Mouse (Mus musculus): ENCODE data around the gene Spn. TPM values are rescaled to one million over a fixed set of nuclear protein-coding genes. Genes with fewer than 3 reads are reported as not detected.
"Not testable (repeated sequence)": the region's sequence is repeated elsewhere in the genome, so short reads cannot be mapped to it uniquely, and the experiment has no call there.

Gene Spn
- 0.15 and 0.19 TPM in 2 replicates for polyA plus RNA-seq (2012; rRNA removed)

- no peak within 1 kb of the TSS for H3K27ac ChIP-seq (ENCODE audit: insufficient read depth, low read length)
- TF ChIP-seq CTCF (IDR thresholded peaks at IDR 0.05; ENCODE audit: extremely low read depth, insufficient read depth, low read length): no peak
- no peak for TF ChIP-seq POLR2A (IDR thresholded peaks at IDR 0.05; ENCODE audit: extremely low read depth, insufficient read depth, low read length)
- no peak within 1 kb of the TSS for H3K4me3 ChIP-seq (ENCODE audit: insufficient read depth, low read length)
- H3K4me1 ChIP-seq (ENCODE audit: control insufficient read depth, insufficient read depth, low read length): no peaks in the 10 kb centered on the region
These were observed at the start of gene Spn for GRCm38 (mm10) chr7:127137262-127138017. Gene Spn (minus strand): TSS chr7:127137823.

GRCm38 (mm10) chr7:127187351-127187750 is 49.7 kb upstream of the Spn start:
- Histone ChIP-seq H3K27ac (ENCODE audit: insufficient read depth, low read length) (no peak overlapping the region), H3K4me1 (ENCODE audit: control insufficient read depth, insufficient read depth, low read length) (peaks cover 2% of the 10 kb centered on the region; the same call in 1 of the 2 replicates), H3K4me3 (ENCODE audit: insufficient read depth, low read length) (no peak overlapping the region)
- TF ChIP-seq CTCF (IDR thresholded peaks at IDR 0.05; ENCODE audit: extremely low read depth, insufficient read depth, low read length) (no peak), POLR2A (IDR thresholded peaks at IDR 0.05; ENCODE audit: extremely low read depth, insufficient read depth, low read length) (no peak)

GRCm38 (mm10) chr7:127185601-127186000 is 48.0 kb upstream of the Spn start:
- peaks cover 2% of the 10 kb centered on the region; the same call in 1 of the 2 replicates for H3K4me1 ChIP-seq (ENCODE audit: control insufficient read depth, insufficient read depth, low read length)
- H3K4me3 ChIP-seq (ENCODE audit: insufficient read depth, low read length): no peak overlapping the region
- no peak overlapping the region for H3K27ac ChIP-seq (ENCODE audit: insufficient read depth, low read length)
- TF ChIP-seq POLR2A (IDR thresholded peaks at IDR 0.05; ENCODE audit: extremely low read depth, insufficient read depth, low read length): no peak
- TF ChIP-seq CTCF (IDR thresholded peaks at IDR 0.05; ENCODE audit: extremely low read depth, insufficient read depth, low read length): peak; percentile 51

- H3K27ac ChIP-seq (ENCODE audit: insufficient read depth, low read length): no peak overlapping the region
- no peak overlapping the region for H3K4me3 ChIP-seq (ENCODE audit: insufficient read depth, low read length)
- peaks cover 2% of the 10 kb centered on the region; the same call in 1 of the 2 replicates for H3K4me1 ChIP-seq (ENCODE audit: control insufficient read depth, insufficient read depth, low read length)
- no peak for TF ChIP-seq CTCF (IDR thresholded peaks at IDR 0.05; ENCODE audit: extremely low read depth, insufficient read depth, low read length)
- no peak for TF ChIP-seq POLR2A (IDR thresholded peaks at IDR 0.05; ENCODE audit: extremely low read depth, insufficient read depth, low read length)
These were observed 47.1 kb upstream of the Spn start for GRCm38 (mm10) chr7:127184720-127185119.

- no peak overlapping the region for H3K4me3 ChIP-seq (ENCODE audit: insufficient read depth, low read length)
- TF ChIP-seq CTCF (IDR thresholded peaks at IDR 0.05; ENCODE audit: extremely low read depth, insufficient read depth, low read length) (0 out of 2 replicates have a peak, but pooled peaks have one; percentile 3), POLR2A (IDR thresholded peaks at IDR 0.05; ENCODE audit: extremely low read depth, insufficient read depth, low read length) (no peak)
- no peak overlapping the region for H3K27ac ChIP-seq (ENCODE audit: insufficient read depth, low read length)
- H3K4me1 ChIP-seq (ENCODE audit: control insufficient read depth, insufficient read depth, low read length): peaks cover 1% of the 10 kb centered on the region; the same call in 1 of the 2 replicates
These were observed 46.2 kb upstream of the Spn start for GRCm38 (mm10) chr7:127183828-127184227.

GRCm38 (mm10) chr7:127183345-127183744 is 45.7 kb upstream of the Spn start:
- Histone ChIP-seq H3K4me1 (ENCODE audit: control insufficient read depth, insufficient read depth, low read length) (no peaks in the 10 kb centered on the region), H3K27ac (ENCODE audit: insufficient read depth, low read length) (no peak overlapping the region), H3K4me3 (ENCODE audit: insufficient read depth, low read length) (no peak overlapping the region)
- no peak for TF ChIP-seq POLR2A (IDR thresholded peaks at IDR 0.05; ENCODE audit: extremely low read depth, insufficient read depth, low read length)
- TF ChIP-seq CTCF (IDR thresholded peaks at IDR 0.05; ENCODE audit: extremely low read depth, insufficient read depth, low read length): no peak

GRCm38 (mm10) chr7:127181724-127182123 is 44.1 kb upstream of the Spn start:
- H3K4me3 ChIP-seq (ENCODE audit: insufficient read depth, low read length); H3K27ac ChIP-seq (ENCODE audit: insufficient read depth, low read length); H3K4me1 ChIP-seq (ENCODE audit: control insufficient read depth, insufficient read depth, low read length): not testable (repeated sequence)

- no peaks in the 10 kb centered on the region for H3K4me1 ChIP-seq (ENCODE audit: control insufficient read depth, insufficient read depth, low read length)
These were observed 43.2 kb upstream of the Spn start for GRCm38 (mm10) chr7:127180783-127181182.

GRCm38 (mm10) chr7:127176937-127177336 is 39.3 kb upstream of the Spn start:
- Histone ChIP-seq H3K27ac (ENCODE audit: insufficient read depth, low read length) (no peak overlapping the region), H3K4me3 (ENCODE audit: insufficient read depth, low read length) (no peak overlapping the region), H3K4me1 (ENCODE audit: control insufficient read depth, insufficient read depth, low read length) (no peaks in the 10 kb centered on the region)
- TF ChIP-seq POLR2A (IDR thresholded peaks at IDR 0.05; ENCODE audit: extremely low read depth, insufficient read depth, low read length): no peak
- no peak for TF ChIP-seq CTCF (IDR thresholded peaks at IDR 0.05; ENCODE audit: extremely low read depth, insufficient read depth, low read length)

More at GRCm38 (mm10) chr7:127180783-127181182, 43.2 kb upstream of the Spn start:
- no peak for TF ChIP-seq CTCF (IDR thresholded peaks at IDR 0.05; ENCODE audit: extremely low read depth, insufficient read depth, low read length)
- no peak for TF ChIP-seq POLR2A (IDR thresholded peaks at IDR 0.05; ENCODE audit: extremely low read depth, insufficient read depth, low read length)
- no peak overlapping the region for H3K27ac ChIP-seq (ENCODE audit: insufficient read depth, low read length)
- H3K4me3 ChIP-seq (ENCODE audit: insufficient read depth, low read length): no peak overlapping the region

- no peaks in the 10 kb centered on the region for H3K4me1 ChIP-seq (ENCODE audit: control insufficient read depth, insufficient read depth, low read length)
- TF ChIP-seq CTCF (IDR thresholded peaks at IDR 0.05; ENCODE audit: extremely low read depth, insufficient read depth, low read length) (no peak), POLR2A (IDR thresholded peaks at IDR 0.05; ENCODE audit: extremely low read depth, insufficient read depth, low read length) (no peak)
These were observed 28.9 kb upstream of the Spn start for GRCm38 (mm10) chr7:127166501-127166900.

More at GRCm38 (mm10) chr7:127166501-127166900, 28.9 kb upstream of the Spn start:
- H3K4me3 ChIP-seq (ENCODE audit: insufficient read depth, low read length): no peak overlapping the region
- H3K27ac ChIP-seq (ENCODE audit: insufficient read depth, low read length): no peak overlapping the region

Data from cortical plate, adult 2 months (tissue).